Mouse (Mus musculus) R1 (cell line): ENCODE data around the gene Dnaic1.
"Not testable (repeated sequence)": the region's sequence is repeated elsewhere in the genome, so short reads cannot be mapped to it uniquely, and the experiment has no call there.

Experiments
- DNase-seq: peaks from one replicate; pipeline ENCODE4 v3.0.0-alpha.2; 2018; ENCODE audit warnings: low read depth, low spot score

Dnaic1 gene

DNA sequence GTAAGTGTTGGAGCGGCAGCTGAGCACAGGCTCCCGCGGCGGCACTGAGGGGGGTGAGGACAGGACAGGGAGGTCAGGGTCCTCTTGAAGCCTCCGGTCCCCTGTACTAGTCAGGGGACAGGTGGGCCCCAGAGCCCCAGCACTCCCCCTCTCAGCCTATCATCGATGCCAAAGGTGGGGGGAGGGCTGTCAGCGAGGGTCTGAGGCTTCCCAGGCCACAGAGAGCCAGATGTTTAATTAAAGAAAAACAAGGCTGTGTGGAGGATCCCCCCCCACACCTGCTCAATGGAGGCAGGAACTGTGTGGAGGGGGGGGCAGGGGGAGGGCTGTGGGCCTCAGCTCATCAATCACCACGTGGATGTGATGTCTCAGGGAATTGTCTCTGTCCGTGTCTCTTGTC is 94.0 kb downstream of the Dnaic1 start:
- DNase-seq = no peak

DNA sequence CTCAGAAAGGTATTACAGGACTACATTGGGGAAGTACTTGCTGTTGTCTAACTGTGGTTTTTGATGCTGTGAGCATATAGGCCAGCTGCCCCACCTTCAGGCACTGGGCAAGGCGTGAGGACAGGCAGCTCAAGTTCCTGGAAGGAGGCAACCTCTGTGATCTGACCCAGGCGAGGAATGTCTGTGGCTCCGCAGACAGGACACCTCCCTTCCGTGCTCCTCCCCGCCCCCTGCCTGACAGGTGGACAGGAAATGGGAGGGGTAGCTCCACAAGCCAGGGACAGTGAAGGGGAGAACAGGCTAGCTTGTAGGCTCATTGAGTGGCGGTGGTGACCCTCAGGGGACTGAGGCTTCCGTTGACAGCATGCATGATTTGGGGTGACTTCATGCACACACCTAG is 95.0 kb downstream of the Dnaic1 start:
- DNase-seq = peak; percentile 69

DNA sequence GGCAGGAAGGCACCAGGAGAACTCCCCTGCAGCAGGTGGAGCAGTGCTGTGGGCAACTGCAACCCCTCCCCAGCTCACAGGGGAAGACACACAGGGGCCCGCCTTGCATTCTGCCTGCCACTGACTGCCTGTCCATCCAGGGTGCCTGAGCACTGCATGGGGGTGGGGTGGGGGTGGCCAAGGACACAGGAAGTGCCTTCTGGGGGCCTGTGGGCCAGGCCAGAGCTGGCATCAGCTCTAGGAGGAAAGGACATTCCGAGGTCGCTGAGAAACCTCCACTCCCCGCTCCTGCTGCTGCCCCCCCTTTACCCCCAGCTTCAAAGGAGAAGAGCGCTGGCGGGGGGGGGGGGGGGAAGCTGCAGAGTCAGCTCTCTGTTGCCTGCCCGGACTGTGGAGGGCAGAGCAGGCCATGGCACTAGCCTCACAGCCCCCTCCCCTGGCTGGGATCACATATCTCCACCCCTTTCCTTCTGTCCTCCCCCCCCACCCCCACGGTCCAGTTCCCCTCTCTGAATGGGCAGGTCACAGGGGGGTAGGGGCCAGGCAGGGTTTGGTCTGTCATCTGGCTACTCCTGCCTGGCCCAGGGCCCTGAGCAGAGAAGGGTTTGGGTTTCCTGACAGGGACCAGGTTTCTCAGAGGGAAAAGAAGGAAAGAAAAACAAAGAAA is 95.6 kb downstream of the Dnaic1 start:
- DNase-seq = peak; percentile 23

DNA sequence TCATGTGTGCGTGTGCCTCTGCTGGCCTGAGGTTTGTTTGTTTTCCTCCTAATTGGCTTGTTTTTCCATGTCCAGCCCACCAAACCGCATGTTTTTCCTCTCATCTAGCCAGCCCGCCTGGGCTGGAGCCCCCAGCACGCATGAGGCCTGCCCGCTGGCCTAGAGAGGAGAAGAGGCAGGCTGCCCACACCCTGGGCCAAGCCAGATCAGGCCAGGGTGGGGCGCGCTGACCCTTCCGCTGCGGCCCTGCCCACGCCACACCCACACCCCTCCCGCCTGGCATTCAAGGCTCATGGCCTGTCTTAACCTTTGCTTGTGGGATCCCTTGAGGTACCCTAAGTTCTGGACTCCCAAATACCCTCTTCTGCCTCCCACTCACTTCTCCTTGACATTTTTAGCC is 97.1 kb downstream of the Dnaic1 start:
- DNase-seq = no peak

DNA sequence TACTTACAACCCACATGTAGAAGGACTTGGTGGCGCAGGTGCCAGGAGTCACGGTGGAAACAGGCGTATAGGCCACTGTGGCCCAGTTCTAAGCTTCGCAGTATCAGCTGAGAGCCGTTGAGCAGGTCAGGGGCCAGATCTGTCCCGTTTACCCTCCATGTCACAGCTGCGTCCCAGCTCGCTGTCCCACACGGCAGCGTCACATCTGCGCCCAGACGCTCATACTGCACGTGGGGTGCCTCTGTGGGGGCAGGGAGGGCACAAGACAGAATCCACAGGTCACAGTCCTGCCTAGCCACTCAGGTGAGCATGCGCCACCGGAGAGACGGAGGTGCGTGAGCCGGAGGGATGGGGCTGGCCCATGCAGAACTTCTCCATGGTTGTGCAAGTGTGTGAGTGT is 101.3 kb downstream of the Dnaic1 start:
- DNase-seq = no peak

DNA sequence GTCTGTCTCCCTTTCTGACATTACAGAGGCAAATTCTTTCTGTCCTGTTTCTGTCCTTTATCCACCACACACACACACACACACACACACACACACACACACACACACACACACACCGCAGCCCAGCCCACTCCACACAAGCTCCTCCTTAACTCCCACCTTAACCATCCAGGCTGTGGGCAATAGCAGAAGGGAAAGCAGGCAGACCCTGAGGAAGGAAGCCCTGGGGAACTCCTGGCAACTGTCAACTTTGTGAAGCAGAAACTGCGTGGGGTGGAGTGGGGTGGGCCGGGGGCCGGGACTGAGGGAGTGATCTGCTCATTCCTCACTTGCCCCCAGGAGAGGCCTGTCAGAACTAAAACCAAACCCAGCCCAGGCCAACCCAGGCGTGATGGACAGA is 101.9 kb downstream of the Dnaic1 start:
- DNase-seq = no peak

DNA sequence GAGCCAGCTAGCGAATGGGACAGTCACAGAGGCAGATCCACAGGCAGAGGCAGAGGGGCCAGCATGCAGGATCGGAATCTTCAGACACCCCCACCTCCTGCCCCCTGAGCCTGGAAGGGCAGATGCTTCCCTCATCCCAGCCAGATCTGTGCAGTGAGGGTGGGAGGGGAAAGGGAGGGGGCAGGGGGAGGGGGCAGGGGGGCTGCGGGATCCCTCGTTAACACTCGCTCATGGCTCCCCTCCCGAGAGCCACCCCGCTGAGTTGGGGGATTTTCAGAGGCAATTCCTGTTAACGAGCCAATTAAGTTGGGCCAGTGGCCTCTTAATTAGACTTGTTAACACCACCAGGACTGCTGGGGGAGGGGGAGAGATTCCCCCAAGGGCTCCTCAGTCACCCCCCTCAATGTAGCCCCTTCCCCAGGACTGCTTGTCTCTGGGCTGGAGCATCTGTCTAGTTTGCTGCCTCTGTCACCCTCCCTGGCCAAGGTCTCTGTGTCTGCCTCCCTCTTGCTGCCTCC is 102.4 kb downstream of the Dnaic1 start:
- no peak for DNase-seq

DNA sequence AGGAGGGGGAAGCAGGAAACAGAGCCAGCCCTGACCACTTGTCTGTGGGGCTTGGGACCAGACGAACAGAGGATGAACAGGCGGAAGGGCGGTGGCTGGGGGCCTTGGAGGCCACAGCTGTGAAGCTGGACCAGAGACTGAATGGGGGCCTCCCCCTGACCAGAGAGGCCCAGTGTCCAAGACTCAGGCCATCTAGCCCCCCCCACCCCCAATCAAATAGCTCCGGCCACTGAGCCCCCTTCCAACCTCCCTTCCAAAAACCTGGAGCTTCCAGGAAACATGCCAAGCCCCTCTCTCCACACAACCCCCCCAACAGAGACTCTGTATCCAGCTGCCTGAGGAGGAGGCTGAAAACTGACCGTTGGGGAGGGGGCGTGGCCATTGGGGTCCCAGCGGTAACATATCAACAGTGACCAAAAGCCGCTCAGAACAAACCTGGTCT is 103.0 kb downstream of the Dnaic1 start:
- no peak for DNase-seq

DNA sequence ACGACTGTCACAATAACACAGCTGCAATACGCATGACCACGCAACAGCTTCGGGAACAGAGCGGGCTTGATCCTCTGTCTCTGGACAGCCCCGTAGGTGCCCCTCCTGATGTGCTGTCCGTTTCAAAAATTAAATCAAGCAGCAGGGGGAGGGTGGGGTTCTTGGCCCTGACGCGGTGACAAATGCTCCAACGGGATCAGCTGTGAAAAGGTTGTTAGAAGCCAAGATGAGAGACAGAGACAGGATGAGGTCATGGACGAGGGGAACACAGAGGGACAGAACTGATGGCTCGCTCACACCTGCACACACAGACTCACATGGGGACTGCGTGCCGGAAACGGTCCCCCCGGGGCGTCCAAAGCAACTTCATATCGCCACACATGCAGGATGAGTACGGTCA is 103.6 kb downstream of the Dnaic1 start:
- no peak for DNase-seq

DNA sequence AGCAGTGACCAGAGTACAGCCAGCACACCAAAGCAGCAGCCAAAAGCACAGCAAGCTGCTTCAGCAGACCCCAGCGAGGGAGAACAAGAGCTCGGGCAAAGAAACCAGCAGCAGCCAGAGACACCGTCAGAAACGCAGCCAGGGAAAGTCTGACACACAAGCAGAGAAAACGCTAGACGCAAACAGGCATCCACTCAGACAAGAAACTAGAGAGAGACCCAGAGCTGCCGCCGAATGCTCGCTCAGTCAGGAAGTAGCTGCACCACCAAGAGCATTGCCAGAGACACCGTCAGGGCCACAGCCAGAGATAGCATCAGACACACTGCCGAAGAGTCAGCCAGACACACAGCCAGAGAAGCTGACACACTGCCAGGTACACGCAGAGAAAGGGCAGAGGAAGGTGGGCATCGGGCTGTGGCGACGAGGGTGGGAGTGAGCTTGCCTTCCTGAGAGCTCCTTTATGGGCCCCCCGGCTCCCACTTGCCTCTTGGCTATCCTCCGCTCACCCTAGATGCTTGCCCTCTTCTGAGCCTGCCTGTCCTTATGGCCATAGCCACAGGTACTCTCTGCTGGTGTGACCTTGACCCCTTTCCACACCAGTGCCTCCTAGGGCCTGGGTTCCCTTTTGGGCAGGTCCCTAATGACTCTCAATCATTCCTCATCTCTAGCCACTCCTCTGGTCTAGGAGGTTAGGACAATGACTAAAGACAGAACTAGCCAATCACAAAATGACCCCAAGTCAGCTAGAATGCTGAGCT is 106.9 kb downstream of the Dnaic1 start:
- DNase-seq = peak; percentile 42

DNA sequence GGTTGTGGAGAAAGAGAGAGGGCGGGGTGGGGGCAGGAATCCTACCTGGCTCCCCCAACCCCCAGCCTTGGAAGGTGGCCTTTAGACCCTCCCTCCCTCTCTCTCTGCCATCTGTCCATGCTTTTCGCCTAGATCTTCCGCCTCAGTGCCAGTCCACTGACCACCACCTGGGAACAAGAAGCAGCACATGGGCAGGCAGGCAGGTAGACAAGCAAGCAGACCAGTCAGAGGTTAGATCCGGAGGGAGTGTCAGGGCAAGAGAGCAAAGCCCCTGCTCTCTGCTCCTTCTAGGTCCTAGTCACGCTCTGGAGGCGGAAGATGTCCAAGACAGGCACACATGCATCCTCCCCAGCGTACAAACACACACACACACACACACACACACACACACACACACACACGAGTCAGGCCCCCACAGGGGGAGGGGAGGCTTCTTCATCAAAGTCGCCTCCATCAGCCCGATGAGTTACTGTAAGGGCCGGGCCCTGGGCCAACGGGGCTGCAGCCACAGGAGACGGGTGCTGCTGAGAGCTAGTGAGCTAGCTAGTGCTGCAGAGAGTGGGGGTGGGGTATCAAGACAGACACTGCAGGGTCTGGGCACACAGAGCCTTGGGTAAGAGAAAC is 107.5 kb downstream of the Dnaic1 start:
- DNase-seq = no peak

DNA sequence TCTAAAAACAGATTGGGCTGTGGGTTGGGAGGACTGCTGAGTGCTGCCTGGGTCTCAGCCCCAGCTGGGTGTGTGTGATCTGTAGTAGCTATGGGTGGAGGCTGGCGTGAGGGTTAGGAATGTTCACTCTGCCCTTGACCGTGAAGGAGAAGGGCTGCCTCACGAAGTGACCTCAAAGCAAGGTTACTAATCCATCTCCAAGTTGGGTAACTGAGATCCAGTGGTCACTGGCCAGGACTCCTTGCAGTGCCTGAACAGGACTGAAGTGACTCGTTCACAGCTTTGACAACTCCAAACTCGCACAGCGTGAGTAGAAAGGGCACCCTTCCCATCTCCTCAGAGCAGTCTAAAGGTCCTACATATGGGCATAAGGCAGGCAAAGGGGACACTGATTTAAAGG is 109.3 kb downstream of the Dnaic1 start:
- no peak for DNase-seq

DNA sequence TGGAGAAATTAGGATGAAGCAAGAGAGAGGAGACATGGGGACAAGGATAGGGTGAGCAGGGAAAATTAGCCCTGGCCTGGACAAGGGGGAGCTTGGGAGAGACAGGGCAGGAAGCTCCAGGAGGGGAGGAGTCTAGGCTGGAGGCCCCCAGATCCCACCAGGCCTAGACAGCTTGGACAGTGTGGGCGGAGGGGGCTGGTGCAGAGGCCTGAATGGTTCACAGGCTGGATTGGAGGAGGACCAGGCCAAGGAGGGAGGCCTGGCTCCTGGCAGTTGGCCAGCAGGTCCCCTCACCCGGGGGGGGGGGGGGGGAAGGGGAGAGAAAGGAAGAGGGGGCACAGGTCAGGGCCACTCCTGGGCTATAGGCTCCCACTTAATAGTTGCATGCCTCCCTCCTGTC is 109.7 kb downstream of the Dnaic1 start:
- DNase-seq = no peak

DNA sequence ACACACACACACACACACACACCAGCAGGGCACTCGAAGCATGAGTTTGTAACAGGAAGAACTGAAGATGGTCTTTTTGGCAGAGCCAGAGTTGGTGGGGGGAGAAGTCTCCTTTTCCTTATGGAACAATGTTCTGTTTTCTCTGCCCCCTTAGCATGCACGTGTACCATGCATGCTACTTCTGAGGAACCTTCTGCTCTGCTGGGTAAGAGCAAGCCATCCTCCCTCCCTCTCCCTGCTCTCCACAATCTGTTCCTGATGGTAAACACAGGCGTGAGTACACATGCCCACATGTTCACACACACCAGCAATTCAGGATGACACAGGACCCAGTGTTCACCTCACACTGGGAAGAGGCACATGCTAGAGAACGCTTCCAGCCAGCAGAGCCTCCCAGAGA is 111.6 kb downstream of the Dnaic1 start:
- DNase-seq = no peak

DNA sequence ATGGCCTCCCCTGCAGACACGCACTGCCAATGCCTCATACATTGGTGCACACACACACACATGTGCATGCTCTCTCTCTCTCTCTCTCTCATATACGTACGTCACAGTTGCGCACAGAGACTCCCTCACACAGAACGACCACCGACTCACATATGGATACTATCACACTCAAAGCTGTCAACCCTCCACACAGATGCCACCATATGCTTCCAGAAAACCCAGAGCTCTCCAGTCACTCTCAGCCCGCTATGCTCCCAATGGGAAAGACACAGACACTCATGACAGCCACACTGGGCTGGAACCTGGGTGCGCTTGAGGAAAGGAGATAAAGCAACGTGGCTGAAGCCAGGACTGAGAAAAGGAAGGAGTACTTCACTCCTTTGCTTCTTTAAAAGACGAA is 112.4 kb downstream of the Dnaic1 start:
- no peak for DNase-seq

DNA sequence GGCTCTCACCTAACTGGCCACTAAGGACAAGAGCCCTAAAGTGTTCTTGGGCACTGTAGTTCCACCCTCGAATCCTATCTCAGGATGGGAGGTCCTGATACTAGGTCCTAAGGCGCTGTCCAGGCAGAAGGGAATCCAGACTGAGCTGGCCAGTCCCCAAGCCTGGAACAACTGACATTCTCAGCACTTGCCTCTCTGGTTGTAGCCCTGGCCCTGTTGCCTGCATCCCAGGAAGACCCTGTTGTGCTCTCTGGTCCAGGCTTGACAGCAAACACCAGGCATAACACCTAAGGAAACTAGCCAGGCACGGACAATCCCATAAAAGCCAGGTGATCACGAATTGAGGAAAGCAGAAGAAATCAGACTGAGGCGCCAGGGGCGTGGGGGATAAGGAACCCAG is 113.2 kb downstream of the Dnaic1 start:
- DNase-seq = no peak

DNA sequence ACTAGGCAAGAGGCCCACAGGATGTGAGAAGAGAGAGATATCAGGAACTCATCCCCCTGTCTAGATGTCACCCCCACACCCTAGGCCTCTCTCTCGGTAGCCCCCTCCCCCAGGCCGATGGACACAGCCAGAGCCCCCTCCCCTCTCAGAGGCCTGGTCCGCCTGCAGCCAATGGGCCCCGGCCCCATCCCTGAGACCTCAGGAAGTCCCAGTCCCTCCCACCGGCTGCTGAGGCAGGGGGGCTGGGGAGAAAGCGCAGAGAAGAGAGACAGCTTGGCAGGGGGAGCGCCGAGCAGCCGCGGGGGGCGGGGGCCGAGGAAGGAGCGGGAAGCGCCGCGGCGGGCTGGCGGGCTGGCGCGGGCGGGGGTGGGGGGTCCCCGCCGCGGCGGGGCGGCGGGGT is 113.7 kb downstream of the Dnaic1 start:
- not testable (repeated sequence) for DNase-seq

DNA sequence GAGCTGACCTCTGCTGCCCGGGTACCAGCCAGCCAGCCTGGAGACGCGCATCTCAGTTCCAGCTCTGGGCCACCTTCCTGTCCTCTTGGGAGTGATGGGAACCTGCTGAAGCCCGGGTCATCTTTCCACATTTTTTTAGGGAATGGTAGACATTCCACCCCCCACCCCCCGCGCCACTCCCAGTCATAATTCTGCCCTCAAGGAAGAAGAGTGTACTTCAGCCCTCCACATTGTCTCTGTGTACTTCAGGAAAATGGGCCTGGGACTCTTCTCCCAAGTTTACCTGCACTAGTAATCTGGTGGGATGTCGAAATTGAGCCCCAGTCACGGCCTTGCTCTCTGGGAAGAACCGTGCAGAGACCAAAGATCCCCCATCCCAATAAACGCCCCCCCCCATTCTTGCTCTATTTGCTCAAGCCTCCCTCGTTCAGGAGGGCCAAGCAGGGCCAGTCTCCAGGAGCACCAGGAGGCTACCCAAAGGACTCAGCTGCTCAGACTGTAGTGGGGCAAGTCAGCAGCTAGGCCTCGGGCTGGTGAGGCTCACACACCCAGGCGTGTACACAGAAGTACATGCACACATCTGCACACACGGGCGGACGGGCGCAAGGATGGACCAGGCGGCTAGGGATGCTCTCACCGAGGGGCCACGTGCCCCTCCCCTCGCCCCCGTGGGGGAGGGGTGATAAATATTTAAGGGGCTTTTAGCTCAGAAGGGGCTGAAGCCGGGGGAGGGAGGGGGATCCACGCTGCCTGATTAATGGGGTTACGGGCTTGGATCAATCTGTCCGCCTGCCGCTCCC is 114.8 kb downstream of the Dnaic1 start:
- not testable (repeated sequence) for DNase-seq

DNA sequence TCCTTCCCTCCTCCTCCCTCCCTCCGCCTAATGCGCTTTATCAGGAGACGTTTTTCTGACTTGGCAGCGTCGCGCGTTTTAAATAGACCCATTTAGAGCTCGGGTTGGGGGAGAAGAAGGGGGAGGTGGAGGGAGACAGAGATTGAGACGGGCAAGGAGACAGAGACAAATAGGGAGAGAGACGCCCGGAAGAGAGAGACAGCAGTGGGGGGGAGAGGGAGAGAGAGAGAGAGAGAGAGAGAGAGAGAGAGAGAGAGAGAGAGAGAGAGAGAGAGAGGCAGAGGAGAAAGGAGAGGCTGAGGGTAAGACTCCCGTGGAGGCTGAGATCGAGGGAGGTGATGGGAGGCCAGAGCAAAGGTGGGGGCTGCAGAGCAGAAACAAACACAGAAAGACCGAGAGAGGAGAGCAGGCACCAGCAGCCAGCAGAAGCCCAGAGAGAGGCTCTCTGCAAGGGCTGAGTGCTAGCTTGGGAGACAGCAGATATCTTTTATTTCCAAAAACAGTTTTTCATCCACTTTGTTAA is 115.4 kb downstream of the Dnaic1 start:
- DNase-seq = not testable (repeated sequence)

DNA sequence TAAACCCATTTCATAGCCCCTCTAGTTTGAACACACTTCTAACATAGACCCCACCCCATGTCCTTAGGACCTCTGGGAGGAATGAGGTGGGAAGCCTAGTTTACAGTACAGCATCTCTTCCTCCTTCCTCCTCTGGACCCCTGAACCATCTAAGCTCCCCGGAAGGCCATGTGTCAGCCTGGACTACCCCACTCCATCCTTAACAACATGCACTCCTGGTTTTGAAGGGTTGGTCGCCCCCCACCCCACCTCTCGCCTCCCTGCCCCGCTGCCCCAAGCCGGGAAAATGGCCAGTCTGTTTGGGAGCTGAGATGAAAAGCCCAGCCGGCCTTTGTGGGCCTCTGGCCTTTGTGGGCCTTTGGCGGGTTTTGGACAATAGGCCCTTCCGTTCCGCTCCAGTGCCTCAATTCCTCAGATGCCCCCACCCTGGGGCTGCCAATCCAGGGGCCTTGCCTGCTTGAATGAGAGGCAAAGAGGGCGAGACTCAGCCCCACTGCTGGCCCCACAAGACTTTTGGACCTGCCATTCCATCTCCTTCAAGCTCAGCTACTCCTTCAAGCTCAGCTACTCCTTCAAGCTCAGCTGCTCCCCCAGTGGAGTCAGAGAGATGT is 116.4 kb downstream of the Dnaic1 start:
- not testable (repeated sequence) for DNase-seq
